Mouse (Mus musculus): Measurements from ENCODE around the gene Auts2. TPM values are rescaled to one million over a fixed set of nuclear protein-coding genes. Genes with fewer than 3 reads are reported as not detected.

The Auts2 gene
- polyA plus RNA-seq, 1 experiment from 2014 or later: 34.0 TPM

DNA sequence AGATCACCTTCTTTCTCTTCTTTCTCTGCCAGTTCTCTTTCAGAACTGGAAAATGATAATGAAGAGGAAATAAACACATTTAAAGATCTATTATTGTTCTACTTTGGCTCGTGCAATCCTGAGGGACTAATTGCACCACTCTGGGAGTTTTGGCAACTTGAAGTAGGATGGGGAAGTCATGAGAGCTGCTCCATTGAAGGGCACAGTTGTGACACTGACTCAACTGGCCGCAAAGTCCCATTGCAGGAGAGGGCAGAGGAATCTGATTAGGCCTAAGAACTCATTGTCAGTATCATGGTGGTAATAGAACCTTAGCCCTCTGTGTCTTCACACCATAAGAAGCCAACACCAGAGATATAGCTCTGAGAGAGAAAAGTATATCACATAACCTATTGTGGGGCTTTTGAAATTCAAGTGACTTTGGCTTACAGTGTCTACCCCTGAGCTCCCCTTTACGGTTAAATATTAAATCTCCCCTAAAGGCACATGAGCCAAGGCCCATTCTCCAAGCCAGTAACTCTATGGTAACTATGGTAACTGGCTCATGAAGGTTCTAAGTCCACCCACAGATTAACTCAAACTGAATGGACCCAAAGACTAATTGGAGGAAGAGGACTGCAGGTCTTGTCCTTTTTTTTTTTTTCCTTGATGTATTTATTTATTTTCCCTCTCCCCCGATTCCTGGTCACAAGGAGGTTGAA, 358.6 kb downstream of the Auts2 start:
- no peak overlapping the region for H3K4me3 ChIP-seq
- peaks cover 24% of the 10 kb centered on the region for H3K4me1 ChIP-seq

DNA sequence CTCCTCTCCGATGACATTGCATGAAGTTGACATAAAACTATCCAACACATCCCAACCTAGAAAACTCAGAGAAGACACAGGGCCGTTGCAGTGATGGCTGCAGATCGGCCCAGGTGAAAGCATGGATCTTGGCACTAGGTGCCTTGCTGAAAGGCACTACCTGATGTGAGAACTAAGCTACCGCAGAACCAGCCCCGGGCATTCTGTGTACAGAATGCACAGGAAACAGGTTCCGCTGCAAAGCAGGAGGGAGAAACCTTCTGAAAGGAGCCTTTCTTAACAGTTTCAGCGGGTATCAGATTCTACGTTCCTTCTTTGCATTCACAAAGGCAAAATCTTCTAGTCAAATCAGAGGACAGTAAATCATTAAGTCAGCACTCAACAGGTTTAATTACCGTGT, 361.1 kb downstream of the Auts2 start:
- no peak for ATAC-seq (ENCODE audit: insufficient number of reproducible peaks, low FRiP score, low TSS enrichment, low read depth)
- Histone ChIP-seq H3K4me3 (no peak overlapping the region), H3K9ac (no peak overlapping the region), H3K4me1 (peaks cover 21% of the 10 kb centered on the region), H3K36me3 (no peaks in the 10 kb centered on the region), H3K27ac (no peak overlapping the region), H3K4me2 (no peak overlapping the region), H3K27me3 (no peaks in the 10 kb centered on the region), H3K9me3 (no peaks in the 10 kb centered on the region)
- WGBS: 63% methylated on average over 9 of the region's 9 CpGs

More for the DNA sequence above, 358.6 kb downstream of the Auts2 start:
- H3K9me3 ChIP-seq: no peaks in the 10 kb centered on the region
- no peaks in the 10 kb centered on the region for H3K27me3 ChIP-seq
- H3K4me2 ChIP-seq: no peak overlapping the region
- H3K9ac ChIP-seq: no peak overlapping the region
- no peaks in the 10 kb centered on the region for H3K36me3 ChIP-seq
- no peak for ATAC-seq (ENCODE audit: insufficient number of reproducible peaks, low FRiP score, low TSS enrichment, low read depth)
- 68% methylated on average over 4 of the region's 4 CpGs for WGBS
- no peak overlapping the region for H3K27ac ChIP-seq

- no peaks in the 10 kb centered on the region for H3K36me3 ChIP-seq
- ATAC-seq (ENCODE audit: insufficient number of reproducible peaks, low FRiP score, low TSS enrichment, low read depth): no peak
- 70% methylated on average over 8 of the region's 8 CpGs for WGBS
Observed at GRCm38 (mm10) chr5:132170010-132170409, 373.1 kb downstream of the Auts2 start.

GRCm38 (mm10) chr5:132168805-132169204, 374.3 kb downstream of the Auts2 start:
- Histone ChIP-seq H3K36me3 (no peaks in the 10 kb centered on the region), H3K4me2 (no peak overlapping the region), H3K9ac (no peak overlapping the region), H3K4me3 (no peak overlapping the region), H3K27me3 (no peaks in the 10 kb centered on the region), H3K9me3 (no peaks in the 10 kb centered on the region), H3K4me1 (no peaks in the 10 kb centered on the region), H3K27ac (no peak overlapping the region)
- ATAC-seq (ENCODE audit: insufficient number of reproducible peaks, low FRiP score, low TSS enrichment, low read depth): no peak
- 73% methylated on average over 5 of the region's 5 CpGs for WGBS

More at GRCm38 (mm10) chr5:132170010-132170409, 373.1 kb downstream of the Auts2 start:
- Histone ChIP-seq H3K4me3 (no peak overlapping the region), H3K27ac (no peak overlapping the region), H3K27me3 (no peaks in the 10 kb centered on the region), H3K4me2 (no peak overlapping the region), H3K9me3 (no peaks in the 10 kb centered on the region), H3K4me1 (no peaks in the 10 kb centered on the region), H3K9ac (no peak overlapping the region)

GRCm38 (mm10) chr5:132168224-132168623, 374.9 kb downstream of the Auts2 start:
- no peak overlapping the region for H3K27ac ChIP-seq
- no peaks in the 10 kb centered on the region for H3K27me3 ChIP-seq
- no peaks in the 10 kb centered on the region for H3K9me3 ChIP-seq
- H3K4me1 ChIP-seq: no peaks in the 10 kb centered on the region
- no peak overlapping the region for H3K9ac ChIP-seq
- H3K4me2 ChIP-seq: no peak overlapping the region
- no peaks in the 10 kb centered on the region for H3K36me3 ChIP-seq
- no peak overlapping the region for H3K4me3 ChIP-seq
- ATAC-seq (ENCODE audit: insufficient number of reproducible peaks, low FRiP score, low TSS enrichment, low read depth): no peak
- WGBS: 96% methylated on average over 5 of the region's 5 CpGs

DNA sequence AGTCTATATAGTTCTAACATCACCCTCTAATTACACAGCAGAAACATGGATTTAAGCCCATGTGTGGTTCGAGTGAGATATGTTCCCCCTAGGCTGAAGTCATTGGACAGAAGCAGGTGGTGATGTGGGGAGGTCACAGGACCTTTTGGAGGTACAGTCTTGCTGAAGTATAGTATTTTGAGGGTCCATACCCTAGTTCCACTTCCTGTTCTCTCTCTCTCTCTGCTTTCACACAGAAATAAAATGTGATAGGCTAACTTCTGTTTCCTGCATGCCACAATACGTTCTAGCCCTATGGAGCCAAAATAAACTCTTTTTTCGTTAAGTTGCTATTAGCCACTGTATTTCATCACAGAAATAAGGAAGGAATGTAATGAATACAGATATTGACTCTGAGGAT, 376.6 kb downstream of the Auts2 start:
- ATAC-seq (ENCODE audit: insufficient number of reproducible peaks, low FRiP score, low TSS enrichment, low read depth): no peak
- Histone ChIP-seq H3K27me3 (no peaks in the 10 kb centered on the region), H3K9ac (no peak overlapping the region), H3K4me1 (peaks cover 8% of the 10 kb centered on the region), H3K36me3 (no peaks in the 10 kb centered on the region), H3K4me3 (no peak overlapping the region), H3K9me3 (no peaks in the 10 kb centered on the region), H3K4me2 (no peak overlapping the region), H3K27ac (no peak overlapping the region)
- 63% methylated on average over 3 of the region's 3 CpGs for WGBS

GRCm38 (mm10) chr5:132163960-132164359, 379.2 kb downstream of the Auts2 start:
- WGBS: 80% methylated on average over 10 of the region's 10 CpGs
- no peaks in the 10 kb centered on the region for H3K9me3 ChIP-seq

GRCm38 (mm10) chr5:132162206-132162533, 381.0 kb downstream of the Auts2 start:
- WGBS: 33% methylated on average over 4 of the region's 4 CpGs
- no peaks in the 10 kb centered on the region for H3K9me3 ChIP-seq
- peaks cover 13% of the 10 kb centered on the region for H3K4me1 ChIP-seq
- H3K36me3 ChIP-seq: no peaks in the 10 kb centered on the region
- H3K4me2 ChIP-seq: no peak overlapping the region
- H3K9ac ChIP-seq: no peak overlapping the region
- H3K27me3 ChIP-seq: no peaks in the 10 kb centered on the region
- H3K27ac ChIP-seq: peak overlapping the region; percentile 47; the same call in 1 of the 2 replicates
- no peak overlapping the region for H3K4me3 ChIP-seq
- no peak for ATAC-seq (ENCODE audit: insufficient number of reproducible peaks, low FRiP score, low TSS enrichment, low read depth)

More at GRCm38 (mm10) chr5:132163960-132164359, 379.2 kb downstream of the Auts2 start:
- H3K27ac ChIP-seq: no peak overlapping the region
- no peak overlapping the region for H3K9ac ChIP-seq
- no peak for ATAC-seq (ENCODE audit: insufficient number of reproducible peaks, low FRiP score, low TSS enrichment, low read depth)
- no peaks in the 10 kb centered on the region for H3K36me3 ChIP-seq
- no peaks in the 10 kb centered on the region for H3K27me3 ChIP-seq
- no peak overlapping the region for H3K4me2 ChIP-seq
- no peak overlapping the region for H3K4me3 ChIP-seq
- peaks cover 13% of the 10 kb centered on the region for H3K4me1 ChIP-seq

DNA sequence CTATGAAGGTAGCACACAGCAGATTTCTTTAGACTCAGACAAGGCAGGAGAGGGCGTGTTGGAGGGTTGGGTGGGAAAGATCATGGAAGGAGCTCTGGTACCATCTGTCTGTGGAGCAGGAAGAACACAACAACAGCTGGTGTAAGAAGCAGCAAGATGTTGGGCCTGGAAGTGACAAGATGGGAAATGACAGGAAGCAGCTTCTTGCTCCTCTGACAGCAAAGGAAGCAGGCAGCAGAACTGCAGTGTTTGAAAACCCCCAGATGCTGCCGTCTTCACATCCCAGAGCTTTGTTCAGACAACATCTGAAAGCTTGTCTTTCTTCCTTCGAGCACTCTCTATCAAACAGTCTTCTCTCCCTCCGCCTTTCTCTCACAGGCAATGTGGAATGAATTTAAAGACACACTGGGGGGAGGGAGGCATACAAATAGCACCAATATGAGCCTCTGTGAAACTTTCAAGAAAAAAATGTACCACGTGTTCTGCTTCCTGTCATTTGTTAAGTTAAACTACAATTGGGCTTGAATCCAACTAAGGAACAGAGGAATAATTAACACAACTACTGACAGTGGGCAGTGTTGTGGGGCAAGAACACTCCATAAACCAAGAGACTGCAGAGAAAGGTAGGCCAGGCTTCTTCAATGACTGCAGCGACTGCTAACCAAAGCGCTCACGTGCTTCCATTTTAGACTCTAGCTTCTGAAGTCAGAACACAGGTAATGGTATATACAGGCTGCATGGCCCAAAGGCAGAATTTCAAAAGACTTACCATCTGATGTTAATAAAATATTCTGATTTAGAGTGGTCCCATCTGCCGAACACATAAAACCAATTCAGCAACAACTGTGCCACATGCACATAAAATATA, 381.6 kb downstream of the Auts2 start:
- no peak overlapping the region for H3K4me3 ChIP-seq
- H3K4me2 ChIP-seq: no peak overlapping the region
- no peaks in the 10 kb centered on the region for H3K9me3 ChIP-seq
- WGBS: 24% methylated on average over 9 of the region's 9 CpGs
- H3K27me3 ChIP-seq: no peaks in the 10 kb centered on the region
- H3K36me3 ChIP-seq: no peaks in the 10 kb centered on the region
- H3K4me1 ChIP-seq: peaks cover 13% of the 10 kb centered on the region
- no peak overlapping the region for H3K27ac ChIP-seq
- no peak overlapping the region for H3K9ac ChIP-seq
- no peak for ATAC-seq (ENCODE audit: insufficient number of reproducible peaks, low FRiP score, low TSS enrichment, low read depth)

DNA sequence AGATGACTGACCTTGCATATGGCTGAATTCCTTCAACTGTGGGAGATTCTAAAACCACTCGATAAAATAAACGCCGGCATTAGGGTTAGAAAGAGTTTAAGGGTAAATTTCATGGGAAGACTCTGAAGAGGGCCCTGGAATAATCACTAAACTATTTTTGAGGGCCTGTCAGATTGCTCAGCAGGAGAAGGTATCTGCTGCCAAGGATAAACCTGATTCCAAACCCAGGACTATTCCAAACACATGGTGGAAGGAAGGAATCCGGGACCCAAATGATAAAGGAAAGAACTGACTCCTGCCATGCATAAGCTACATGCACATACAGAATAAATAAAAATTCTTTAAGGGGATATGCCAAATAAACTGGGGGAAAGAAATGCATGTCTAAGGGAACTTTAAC, 399.0 kb downstream of the Auts2 start:
- no peaks in the 10 kb centered on the region for H3K27me3 ChIP-seq
- H3K4me1 ChIP-seq: no peaks in the 10 kb centered on the region
- H3K4me3 ChIP-seq: no peak overlapping the region
- WGBS: 90% methylated on average over 4 of the region's 4 CpGs
- no peak overlapping the region for H3K27ac ChIP-seq
- H3K4me2 ChIP-seq: no peak overlapping the region
- no peaks in the 10 kb centered on the region for H3K9me3 ChIP-seq
- no peak overlapping the region for H3K9ac ChIP-seq
- no peaks in the 10 kb centered on the region for H3K36me3 ChIP-seq
- no peak for ATAC-seq (ENCODE audit: insufficient number of reproducible peaks, low FRiP score, low TSS enrichment, low read depth)

DNA sequence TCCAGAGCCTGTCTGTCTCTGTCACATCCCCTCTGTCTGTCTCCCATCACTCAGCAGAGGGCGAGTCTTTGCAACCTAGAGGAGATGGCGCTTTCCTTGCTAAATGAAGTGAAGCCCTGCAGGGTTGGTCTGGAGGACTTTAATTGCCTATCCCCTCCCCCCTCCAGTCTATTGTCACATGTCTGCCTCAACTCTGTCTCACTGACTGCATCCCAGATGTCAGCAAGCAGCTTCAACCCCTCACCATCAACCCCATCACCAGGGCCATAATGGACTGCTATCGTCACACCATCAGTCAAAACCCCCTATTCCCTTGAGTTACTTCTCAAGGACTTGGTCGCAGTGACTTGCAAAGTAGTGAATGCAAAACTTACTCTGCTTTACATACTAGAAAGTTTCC, 402.3 kb downstream of the Auts2 start:
- Histone ChIP-seq H3K4me3 (no peak overlapping the region), H3K4me2 (no peak overlapping the region)
- ATAC-seq (ENCODE audit: insufficient number of reproducible peaks, low FRiP score, low TSS enrichment, low read depth): no peak

DNA sequence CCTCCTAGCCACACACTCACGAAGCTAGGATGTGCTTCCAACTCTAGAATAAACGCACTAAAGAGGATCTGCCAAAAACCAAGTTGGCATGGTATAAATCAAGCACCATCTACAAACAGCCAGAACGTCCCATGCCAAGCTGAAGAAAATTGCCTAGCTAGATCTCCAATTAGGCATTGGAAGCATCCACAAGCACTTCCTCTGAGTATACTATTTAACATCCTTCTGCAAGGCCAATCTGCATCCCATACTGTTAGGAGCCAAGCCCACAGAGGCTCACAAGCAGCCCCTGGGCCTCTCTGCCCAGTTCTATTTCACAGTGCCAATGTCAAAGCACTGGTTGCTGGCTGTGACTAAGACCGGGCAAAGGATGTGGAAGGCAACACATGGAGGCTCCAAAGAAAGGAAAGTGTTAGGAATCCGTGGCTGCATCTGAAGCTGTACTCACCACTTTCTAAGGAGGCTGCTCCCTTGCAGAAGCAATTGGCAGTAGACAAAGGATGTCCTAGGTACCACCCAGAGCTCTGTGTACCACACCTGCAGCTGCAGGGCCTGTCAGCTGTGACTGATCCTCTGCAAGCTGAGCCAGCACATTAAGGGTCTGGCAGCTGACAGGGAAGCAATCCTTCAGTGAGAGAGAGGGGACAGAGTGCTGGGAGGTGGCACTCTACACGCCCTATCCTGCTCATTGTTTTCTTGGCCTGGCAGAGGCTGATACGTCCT, 407.0 kb downstream of the Auts2 start:
- no peak for ATAC-seq (ENCODE audit: insufficient number of reproducible peaks, low FRiP score, low TSS enrichment, low read depth)
- no peaks in the 10 kb centered on the region for H3K9me3 ChIP-seq
- 52% methylated on average over 7 of the region's 7 CpGs for WGBS
- H3K36me3 ChIP-seq: no peaks in the 10 kb centered on the region
- H3K4me1 ChIP-seq: peaks cover 7% of the 10 kb centered on the region; the same call in 1 of the 2 replicates
- no peak overlapping the region for H3K9ac ChIP-seq
- H3K4me3 ChIP-seq: no peak overlapping the region
- H3K27ac ChIP-seq: no peak overlapping the region
- H3K4me2 ChIP-seq: no peak overlapping the region
- H3K27me3 ChIP-seq: no peaks in the 10 kb centered on the region

More for the DNA sequence above, 402.3 kb downstream of the Auts2 start:
- Histone ChIP-seq H3K27ac (no peak overlapping the region), H3K9ac (no peak overlapping the region), H3K4me1 (peaks cover 6% of the 10 kb centered on the region; the same call in 1 of the 2 replicates), H3K9me3 (no peaks in the 10 kb centered on the region), H3K27me3 (no peaks in the 10 kb centered on the region), H3K36me3 (no peaks in the 10 kb centered on the region)
- 66% methylated on average over 4 of the region's 4 CpGs for WGBS

Data from limb, embryonic 15.5 days (tissue).